Mouse (Mus musculus) kidney, adult 2 months (tissue): ENCODE results near the gene Itgae.

Experiments used
- CTCF ChIP-seq: fragments of 200-500 bp; conservative IDR thresholded peaks from 2 replicates; pipeline ENCODE4 v1.5.1; 2011; ENCODE audit warnings: low read depth, mild to moderate bottlenecking, control low read depth, low read length, moderate library complexity, mixed read lengths; ENCODE audit not compliant: insufficient read depth, insufficient read length
- POLR2A ChIP-seq: fragments of 200-500 bp; IDR thresholded peaks from one replicate; pipeline ENCODE4 v1.6.1; 2011; ENCODE audit warnings: low read depth, low read length, control low read depth

DNA sequence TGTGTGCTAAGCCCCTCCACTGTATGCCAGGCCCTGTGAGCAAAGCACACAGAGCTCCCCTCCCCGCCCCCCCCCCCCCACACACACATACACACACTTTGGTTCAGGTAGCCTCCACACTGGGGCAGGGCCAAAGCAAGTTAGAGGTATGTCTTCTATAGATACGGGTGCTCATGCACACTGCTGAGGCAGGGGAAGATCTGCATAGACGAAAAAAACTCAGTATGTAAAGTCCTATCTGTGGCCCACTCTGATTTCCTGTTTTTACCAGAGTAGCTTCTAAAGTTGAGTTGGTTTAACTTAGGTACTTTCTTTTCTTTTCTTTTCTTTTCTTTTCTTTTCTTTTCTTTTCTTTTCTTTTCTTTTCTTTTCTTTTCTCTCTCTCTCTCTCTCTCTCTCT, 14.9 kb downstream of the Itgae start:
- TF ChIP-seq CTCF (no peak), POLR2A (no peak)
